In genomic region chr13:95548291-95548789, GRCm38 (mm10) we compare ENCODE assay signal across 8 mouse cellular contexts. TPM values are rescaled to one million over a fixed set of nuclear protein-coding genes. Genes with fewer than 3 reads are reported as not detected.
DNase-seq lines count a peak whose midpoint lies in the region; ATAC-seq lines count a peak whose summit lies in the region.

No protein-coding gene starts in this region.

- no peak overlapping the region; the same call in 1 of the 2 replicates for H3K9ac ChIP-seq in embryonic facial prominence, embryonic 14.5 days (ENCODE audit: low read depth, low read length)
- H3K9ac ChIP-seq in heart, embryonic 13.5 days: 0 out of 2 replicates have a peak overlapping the region, but pooled peaks have one; percentile 37
- no peak overlapping the region for H3K9ac ChIP-seq in midbrain, embryonic 11.5 days (ENCODE audit: low read length)

- DNase-seq in R1 (ENCODE audit: low read depth, low spot score): peak; percentile 71
- peak; percentile 94 for DNase-seq in embryonic facial prominence, embryonic 14.5 days (ENCODE audit: low spot score)
- DNase-seq in kidney, postnatal 14 days: peak; percentile 44
- DNase-seq in midbrain, embryonic 11.5 days (ENCODE audit: low spot score, missing footprints): peak; percentile 91
- no peak for DNase-seq in layer of hippocampus, adult 9-10 months (ENCODE audit: low spot score)
- DNase-seq in adrenal gland, adult 18-20 months (ENCODE audit: low spot score in 2 of 2): no peak
- no peak for DNase-seq in left cerebral cortex, adult 8-10 months (ENCODE audit: low spot score in 2 of 2)

- peak; percentile 66 for ATAC-seq in embryonic facial prominence, embryonic 14.5 days (ENCODE audit: low read depth)
- no peak for ATAC-seq in heart, embryonic 13.5 days (ENCODE audit: extremely low read depth, insufficient number of reproducible peaks, low FRiP score, low TSS enrichment)
- peak; percentile 52 for ATAC-seq in midbrain, embryonic 11.5 days (ENCODE audit: low FRiP score)

- peaks cover 28% of the 10 kb centered on the region for H3K4me1 ChIP-seq in embryonic facial prominence, embryonic 14.5 days (ENCODE audit: control insufficient read depth, insufficient read depth, low read length)
- peaks cover 32% of the 10 kb centered on the region for H3K4me1 ChIP-seq in heart, embryonic 13.5 days
- H3K4me1 ChIP-seq in midbrain, embryonic 11.5 days (ENCODE audit: control insufficient read depth, insufficient read depth, low read length): peaks cover 16% of the 10 kb centered on the region

- H3K9me3 ChIP-seq in embryonic facial prominence, embryonic 14.5 days (ENCODE audit: control insufficient read depth, low read length): no peaks in the 10 kb centered on the region
- no peaks in the 10 kb centered on the region for H3K9me3 ChIP-seq in heart, embryonic 13.5 days
- H3K9me3 ChIP-seq in midbrain, embryonic 11.5 days (ENCODE audit: control insufficient read depth, low read length): no peaks in the 10 kb centered on the region

- 12% methylated on average over 20 of the region's 20 CpGs for WGBS in embryonic facial prominence, embryonic 14.5 days
- WGBS in heart, embryonic 13.5 days: 29% methylated on average over 20 of the region's 20 CpGs
- WGBS in midbrain, embryonic 11.5 days: 22% methylated on average over 20 of the region's 20 CpGs

- peak overlapping the region; percentile 71 for H3K27ac ChIP-seq in embryonic facial prominence, embryonic 14.5 days (replicated peaks; ENCODE audit: low read depth, low read length)
- no peak overlapping the region for H3K27ac ChIP-seq in heart, embryonic 13.5 days (replicated peaks)
- H3K27ac ChIP-seq in midbrain, embryonic 11.5 days (ENCODE audit: low read depth, low read length): no peak overlapping the region

- H3K36me3 ChIP-seq in embryonic facial prominence, embryonic 14.5 days (ENCODE audit: control insufficient read depth, insufficient read depth, low read length): no peaks in the 10 kb centered on the region
- H3K36me3 ChIP-seq in heart, embryonic 13.5 days: no peaks in the 10 kb centered on the region
- no peaks in the 10 kb centered on the region for H3K36me3 ChIP-seq in midbrain, embryonic 11.5 days (ENCODE audit: control insufficient read depth, insufficient read depth, low read length)

- H3K27me3 ChIP-seq in embryonic facial prominence, embryonic 14.5 days (replicated peaks; ENCODE audit: control insufficient read depth, insufficient read depth, low read length): no peaks in the 10 kb centered on the region
- no peaks in the 10 kb centered on the region for H3K27me3 ChIP-seq in heart, embryonic 13.5 days (replicated peaks)
- H3K27me3 ChIP-seq in midbrain, embryonic 11.5 days (ENCODE audit: control insufficient read depth, insufficient read depth, low read length): no peaks in the 10 kb centered on the region

- peak overlapping the region; percentile 25 for H3K4me3 ChIP-seq in embryonic facial prominence, embryonic 14.5 days (ENCODE audit: low read depth, low read length)
- peak overlapping the region; percentile 24 for H3K4me3 ChIP-seq in heart, embryonic 13.5 days
- H3K4me3 ChIP-seq in midbrain, embryonic 11.5 days (ENCODE audit: low read depth, low read length): no peak overlapping the region

- peak overlapping the region; percentile 48 for H3K4me2 ChIP-seq in embryonic facial prominence, embryonic 14.5 days (ENCODE audit: low read depth, low read length)
- H3K4me2 ChIP-seq in heart, embryonic 13.5 days: peak overlapping the region; percentile 61
- H3K4me2 ChIP-seq in midbrain, embryonic 11.5 days: peak overlapping the region; percentile 30; the same call in 1 of the 2 replicates

RNA-seq across cellular contexts. Expression of gene F2rl1, which starts 23.3 kb away (rescaled TPM):
- 4.4 and 5.5 TPM in 2 replicates for polyA plus RNA-seq in embryonic facial prominence, embryonic 14.5 days (2014; fragmentation: Nextera tagmentation; extraction: Ambion mirVana)
- polyA plus RNA-seq in heart, embryonic 13.5 days (2015; fragmentation: Nextera tagmentation; extraction: Ambion mirVana): 0.27 and 0.59 TPM in 2 replicates
- 0.23 and 0.49 TPM in 2 replicates for polyA plus RNA-seq in midbrain, embryonic 11.5 days (2014; fragmentation: Nextera tagmentation; extraction: Ambion mirVana)
- total RNA-seq in adrenal gland, adult 18-20 months (2021): under 1 TPM; 0.10 to 0.45 TPM
- under 1 TPM; 0.13 to 0.44 (median 0.26) TPM for total RNA-seq in left cerebral cortex, adult 8-10 months (2022)

Comparison
In these comparisons a context has a peak if more than half of its experiments do, and no peak if none do; other contexts are left out.
1. DNase-seq: peak in R1 (single experiment), embryonic facial prominence, embryonic 14.5 days (single experiment), kidney, postnatal 14 days (single experiment) and midbrain, embryonic 11.5 days (single experiment); none in layer of hippocampus, adult 9-10 months (single experiment), adrenal gland, adult 18-20 months (0 of 2) and left cerebral cortex, adult 8-10 months (0 of 2).
2. Peak in every context shown above with its lines, with median percentiles within 50 percentile points of each other: H3K4me2 ChIP-seq.